Mouse (Mus musculus) C2C12 (cell line): ENCODE results near the gene Gad1. TPM values are rescaled to one million over a fixed set of nuclear protein-coding genes. Genes with fewer than 3 reads are reported as not detected.

Experiments
- H3K27me3 ChIP-seq: one replicate; pipeline ENCODE4 v1.6.1; 2011; ENCODE audit not compliant: control insufficient read depth, insufficient read depth, insufficient read length
- H3K36me3 ChIP-seq: one replicate; pipeline ENCODE4 v1.6.1; 2011; ENCODE audit not compliant: control insufficient read depth, insufficient read depth
- H3K4me3 ChIP-seq: one replicate; pipeline ENCODE4 v1.5.1; 2011; ENCODE audit warnings: mild to moderate bottlenecking, control low read depth; ENCODE audit not compliant: poor library complexity, insufficient read depth, severe bottlenecking
- H3K79me2 ChIP-seq: one replicate; pipeline ENCODE4 v1.6.1; 2011; ENCODE audit not compliant: control insufficient read depth, insufficient read depth
- H3K79me3 ChIP-seq: one replicate; pipeline ENCODE4 v1.6.1; 2011; ENCODE audit warnings: low read depth, control low read depth
- H3ac ChIP-seq: one replicate; pipeline ENCODE3; 2011; ENCODE audit warnings: low read depth; ENCODE audit not compliant: control insufficient read depth, insufficient read length
- CEBPB ChIP-seq: IDR thresholded peaks from one replicate; pipeline ENCODE4 v1.6.1; 2011; ENCODE audit warnings: low read depth, mild to moderate bottlenecking, control low read depth, moderate library complexity
- CTCF ChIP-seq: IDR thresholded peaks from one replicate; pipeline ENCODE4 v1.5.1; 2011; ENCODE audit not compliant: control insufficient read depth, insufficient read depth, insufficient read length
- FOSL1 ChIP-seq: IDR thresholded peaks from one replicate; pipeline ENCODE4 v1.8.0; 2011; ENCODE audit warnings: mild to moderate bottlenecking, low read length; ENCODE audit not compliant: poor library complexity, insufficient read depth, severe bottlenecking
- MAX ChIP-seq: IDR thresholded peaks from one replicate; pipeline ENCODE4 v1.6.1; 2011; ENCODE audit warnings: mild to moderate bottlenecking, control low read depth
- MYOD1 ChIP-seq: IDR thresholded peaks from one replicate; pipeline ENCODE4 v1.6.1; 2011; ENCODE audit warnings: low read depth; ENCODE audit not compliant: control insufficient read depth, insufficient read length
- MYOG ChIP-seq: IDR thresholded peaks from one replicate; pipeline ENCODE4 v1.6.1; 2011; ENCODE audit not compliant: control insufficient read depth, insufficient read length; ENCODE audit errors: extremely low read depth
- USF1 ChIP-seq: IDR thresholded peaks from one replicate; pipeline ENCODE4 v1.6.1; 2011; ENCODE audit warnings: low read depth, mild to moderate bottlenecking, control low read depth, moderate library complexity
- polyA plus RNA-seq: library from polyadenylated mRNA; unstranded; fragments of >200 nt; fragmentation: generic; extraction: Trizol; gene quantifications from one replicate; pipeline ENCODE4 v1.2.1, GENCODE M21; 2012; ENCODE audit warnings: missing spikeins

The Gad1 gene
- polyA plus RNA-seq, 1 experiment = not detected

GRCm38 (mm10) chr2:70616076-70616475 is 63.2 kb downstream of the Gad1 start:
- no peaks in the 10 kb centered on the region for H3K79me3 ChIP-seq
- no peak overlapping the region for H3K4me3 ChIP-seq
- no peaks in the 10 kb centered on the region for H3K79me2 ChIP-seq
- no peak for TF ChIP-seq CTCF
- TF ChIP-seq FOSL1 = no peak
- no peak for TF ChIP-seq USF1
- TF ChIP-seq CEBPB = no peak
- no peak for TF ChIP-seq MYOD1
- TF ChIP-seq MYOG = no peak
- no peak for TF ChIP-seq MAX
- H3K27me3 ChIP-seq = no peaks in the 10 kb centered on the region
- no peaks in the 10 kb centered on the region for H3K36me3 ChIP-seq
- no peak overlapping the region for H3ac ChIP-seq

- TF ChIP-seq CTCF = no peak
- no peak for TF ChIP-seq MYOD1
- no peak for TF ChIP-seq MAX
- TF ChIP-seq USF1 = no peak
- Histone ChIP-seq H3K4me3 (no peak overlapping the region), H3K79me2 (no peaks in the 10 kb centered on the region), H3K27me3 (no peaks in the 10 kb centered on the region), H3ac (no peak overlapping the region), H3K79me3 (no peaks in the 10 kb centered on the region), H3K36me3 (no peaks in the 10 kb centered on the region)
Measured at GRCm38 (mm10) chr2:70616617-70617016, 63.7 kb downstream of the Gad1 start.

- no peaks in the 10 kb centered on the region for H3K36me3 ChIP-seq
- H3K79me2 ChIP-seq = no peaks in the 10 kb centered on the region
- H3K27me3 ChIP-seq = peaks cover 4% of the 10 kb centered on the region
- H3K79me3 ChIP-seq = no peaks in the 10 kb centered on the region
- no peak overlapping the region for H3K4me3 ChIP-seq
- H3ac ChIP-seq = no peak overlapping the region
- no peak for TF ChIP-seq USF1
- no peak for TF ChIP-seq MYOG
- TF ChIP-seq FOSL1 = no peak
- TF ChIP-seq CTCF = no peak
- no peak for TF ChIP-seq MAX
- TF ChIP-seq MYOD1 = no peak
- TF ChIP-seq CEBPB = no peak
Measured at GRCm38 (mm10) chr2:70619232-70619835, 66.5 kb downstream of the Gad1 start.

GRCm38 (mm10) chr2:70620225-70620624 is 67.4 kb downstream of the Gad1 start:
- Histone ChIP-seq H3K27me3 (peaks cover 4% of the 10 kb centered on the region), H3K79me2 (no peaks in the 10 kb centered on the region), H3K4me3 (no peak overlapping the region), H3K79me3 (no peaks in the 10 kb centered on the region), H3ac (no peak overlapping the region), H3K36me3 (no peaks in the 10 kb centered on the region)
- no peak for TF ChIP-seq USF1
- no peak for TF ChIP-seq MAX

GRCm38 (mm10) chr2:70622244-70622643 is 69.4 kb downstream of the Gad1 start:
- H3K79me3 ChIP-seq = no peaks in the 10 kb centered on the region
- H3ac ChIP-seq = no peak overlapping the region
- no peak for TF ChIP-seq USF1
- no peak for TF ChIP-seq MYOD1
- TF ChIP-seq CEBPB = no peak
- TF ChIP-seq CTCF = no peak
- no peak for TF ChIP-seq MYOG
- no peak for TF ChIP-seq MAX
- TF ChIP-seq FOSL1 = no peak
- peaks cover 4% of the 10 kb centered on the region for H3K27me3 ChIP-seq
- no peaks in the 10 kb centered on the region for H3K79me2 ChIP-seq
- H3K36me3 ChIP-seq = no peaks in the 10 kb centered on the region
- no peak overlapping the region for H3K4me3 ChIP-seq

- Histone ChIP-seq H3ac (no peak overlapping the region), H3K4me3 (no peak overlapping the region), H3K27me3 (peaks cover 6% of the 10 kb centered on the region), H3K36me3 (no peaks in the 10 kb centered on the region), H3K79me3 (no peaks in the 10 kb centered on the region), H3K79me2 (no peaks in the 10 kb centered on the region)
- no peak for TF ChIP-seq MAX
- no peak for TF ChIP-seq CTCF
Measured at GRCm38 (mm10) chr2:70625761-70626160, 72.9 kb downstream of the Gad1 start.

- H3ac ChIP-seq = no peak overlapping the region
- TF ChIP-seq MYOD1 = no peak
- no peak for TF ChIP-seq CEBPB
- no peak for TF ChIP-seq FOSL1
- no peak for TF ChIP-seq MYOG
- TF ChIP-seq USF1 = no peak
- no peak for TF ChIP-seq MAX
- TF ChIP-seq CTCF = no peak
- no peaks in the 10 kb centered on the region for H3K79me2 ChIP-seq
- no peaks in the 10 kb centered on the region for H3K79me3 ChIP-seq
- H3K27me3 ChIP-seq = peaks cover 3% of the 10 kb centered on the region
- no peak overlapping the region for H3K4me3 ChIP-seq
- H3K36me3 ChIP-seq = no peaks in the 10 kb centered on the region
Measured at GRCm38 (mm10) chr2:70628397-70628796, 75.5 kb downstream of the Gad1 start.
